Mouse (Mus musculus) embryonic fibroblast, embryonic 13.5 days (primary cell): ENCODE data around the gene Tatdn2.

Source experiments
- CTCF ChIP-seq: IDR thresholded peaks from 2 replicates; pipeline ENCODE4 v1.5.1; 2011; ENCODE audit warnings: mild to moderate bottlenecking, control low read depth, low read length, moderate library complexity, borderline replicate concordance; ENCODE audit not compliant: insufficient read depth
- POLR2A ChIP-seq: IDR thresholded peaks from 2 replicates; pipeline ENCODE4 v1.6.1; 2011; ENCODE audit warnings: low read depth, mild to moderate bottlenecking, control low read depth, low read length, moderate library complexity

GRCm38 (mm10) chr6:113669821-113670220 is 27.0 kb upstream of the Tatdn2 start:
- TF ChIP-seq CTCF (no peak), POLR2A (no peak)
